Mouse (Mus musculus) thymus, adult 2 months (tissue): ENCODE results near the gene Gosr2.

Experiments
- CTCF ChIP-seq: fragments of 200-500 bp; IDR thresholded peaks from 2 replicates; pipeline ENCODE4 v1.5.1; 2012; ENCODE audit warnings: mild to moderate bottlenecking, control low read depth, low read length, moderate library complexity, borderline replicate concordance; ENCODE audit not compliant: control insufficient read depth, poor library complexity, insufficient read depth; ENCODE audit errors: extremely low read depth
- POLR2A ChIP-seq: fragments of 200-500 bp; IDR thresholded peaks from 2 replicates; pipeline ENCODE4 v1.6.1; 2012; ENCODE audit warnings: mild to moderate bottlenecking, low read length, control low read depth, moderate library complexity; ENCODE audit not compliant: control insufficient read depth, poor library complexity, insufficient read depth; ENCODE audit errors: extremely low read depth

DNA sequence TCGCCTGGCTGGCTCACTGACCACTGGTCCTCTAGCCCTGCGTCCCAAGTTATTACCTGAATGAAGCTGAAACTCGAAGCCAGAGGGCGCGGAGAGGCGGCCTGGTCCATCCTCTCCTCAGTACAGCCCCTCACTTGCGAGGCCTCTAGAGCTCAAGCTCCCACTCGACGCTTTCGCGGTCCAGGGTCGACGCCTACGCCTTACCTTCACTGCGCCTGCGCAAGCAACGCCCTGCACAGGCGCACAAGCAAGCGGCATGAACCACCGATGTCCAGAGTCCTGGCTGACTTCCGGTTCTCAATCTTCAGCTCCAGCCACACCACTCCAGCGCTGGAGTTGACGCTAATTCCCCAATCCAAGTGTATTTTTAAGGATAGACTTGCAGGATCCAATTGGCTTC lies 70.2 kb downstream of the Gosr2 start:
- TF ChIP-seq CTCF: no peak
- TF ChIP-seq POLR2A: no peak
